Mouse (Mus musculus): Measurements from ENCODE around the gene Nfkbiz.

Nfkbiz gene

DNA sequence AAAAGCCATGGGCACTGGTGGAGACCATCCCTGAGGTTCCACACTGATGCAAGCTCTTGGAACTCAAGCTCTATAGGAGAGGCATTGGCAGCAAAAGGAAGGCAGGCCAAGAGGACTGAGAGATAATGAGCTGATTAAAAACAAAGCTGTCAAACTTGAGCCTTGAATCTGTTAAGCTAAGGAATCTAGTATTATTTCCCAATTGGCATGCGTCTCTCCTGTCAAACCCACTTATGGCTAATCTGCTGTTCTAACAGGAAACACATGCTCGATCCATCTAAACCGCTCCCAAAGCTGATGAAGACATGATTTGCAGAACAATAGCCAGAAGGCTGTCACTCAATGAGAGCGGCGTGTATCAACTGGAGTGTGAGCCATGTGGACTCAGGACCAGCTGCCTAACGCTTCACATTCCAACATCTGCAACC is 31.2 kb downstream of the Nfkbiz start:
- DNase-seq (ENCODE audit: extremely low read depth, low read depth), result no peak

DNA sequence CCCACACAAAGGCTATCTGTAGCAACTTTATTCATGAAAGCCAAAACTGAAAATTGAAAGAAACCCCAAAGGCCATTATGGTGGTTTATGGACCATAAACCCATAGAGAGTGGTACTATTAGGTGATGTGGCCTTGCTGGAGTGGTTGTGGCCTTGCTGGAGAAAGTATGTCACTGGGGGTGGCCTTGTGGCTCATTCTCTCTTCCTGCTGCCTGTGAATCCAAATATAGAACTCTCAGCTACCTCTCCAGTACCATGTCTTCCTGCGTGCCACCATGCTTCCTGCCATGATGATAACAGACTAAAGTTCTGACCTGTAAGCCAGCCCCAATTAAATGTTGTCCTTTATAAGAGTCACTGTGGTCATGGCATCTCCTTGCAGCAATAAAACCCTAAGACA is 33.9 kb downstream of the Nfkbiz start:
- no peak for DNase-seq (ENCODE audit: extremely low read depth, low read depth)

DNA sequence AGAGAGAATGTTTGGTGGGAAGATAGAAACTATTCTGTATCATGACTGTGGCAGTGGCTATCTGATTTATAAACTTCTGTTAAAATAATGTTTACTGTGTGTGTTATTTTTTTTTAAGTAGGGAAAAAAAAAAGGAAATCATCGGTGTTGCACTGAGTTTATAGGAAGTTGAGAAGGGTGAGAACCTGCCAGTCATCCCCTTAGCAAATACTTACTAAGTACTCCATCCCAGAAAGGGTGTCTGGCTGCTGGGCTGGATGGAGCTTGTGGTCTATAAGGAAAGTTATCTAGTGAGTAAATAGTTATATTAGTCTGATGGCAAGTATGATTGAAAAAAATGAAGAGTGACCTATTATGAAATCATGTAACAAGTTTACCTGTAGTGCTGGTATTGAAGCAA is 37.1 kb downstream of the Nfkbiz start:
- no peak for DNase-seq (ENCODE audit: extremely low read depth, low read depth)

DNA sequence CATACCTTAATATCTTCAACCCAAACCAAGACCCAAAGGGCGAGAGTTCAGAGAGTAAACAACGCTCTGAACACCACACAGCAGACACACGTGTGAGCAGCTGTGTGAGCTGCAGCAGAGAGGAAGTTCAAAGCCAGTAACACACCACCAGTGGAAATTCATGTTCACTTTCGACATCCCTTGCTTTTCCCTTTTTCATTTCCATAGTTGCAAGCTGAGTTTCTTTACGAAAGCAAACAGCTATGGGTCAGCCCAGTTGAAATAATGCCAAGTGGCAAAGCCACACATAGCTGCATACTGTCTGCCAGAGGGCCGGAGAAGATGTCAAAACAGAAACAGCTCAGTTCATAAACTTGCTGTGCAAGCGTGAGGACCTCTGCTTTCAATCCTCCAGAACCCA is 39.9 kb downstream of the Nfkbiz start:
- no peak for DNase-seq (ENCODE audit: extremely low read depth, low read depth)

DNA sequence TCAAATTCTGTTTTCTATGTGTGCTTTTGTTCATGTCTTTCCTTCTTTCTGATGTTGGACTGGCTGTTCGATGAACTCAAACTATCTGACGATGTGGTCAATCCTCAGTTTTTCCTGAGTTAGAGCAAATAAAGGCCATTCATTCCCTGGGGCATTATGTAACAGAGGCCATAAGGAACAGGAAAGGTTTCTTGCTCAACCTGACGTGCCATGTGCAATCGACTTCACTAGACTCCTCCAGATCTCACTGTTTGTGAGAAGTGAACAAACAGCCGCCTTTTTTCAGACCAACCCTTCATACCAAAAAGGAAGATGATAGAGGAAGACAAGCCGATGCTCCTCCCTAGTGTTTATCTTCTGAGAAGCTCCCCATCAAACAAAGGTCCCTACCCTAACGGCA is 48.4 kb downstream of the Nfkbiz start:
- no peak for DNase-seq (ENCODE audit: extremely low read depth, low read depth)

DNA sequence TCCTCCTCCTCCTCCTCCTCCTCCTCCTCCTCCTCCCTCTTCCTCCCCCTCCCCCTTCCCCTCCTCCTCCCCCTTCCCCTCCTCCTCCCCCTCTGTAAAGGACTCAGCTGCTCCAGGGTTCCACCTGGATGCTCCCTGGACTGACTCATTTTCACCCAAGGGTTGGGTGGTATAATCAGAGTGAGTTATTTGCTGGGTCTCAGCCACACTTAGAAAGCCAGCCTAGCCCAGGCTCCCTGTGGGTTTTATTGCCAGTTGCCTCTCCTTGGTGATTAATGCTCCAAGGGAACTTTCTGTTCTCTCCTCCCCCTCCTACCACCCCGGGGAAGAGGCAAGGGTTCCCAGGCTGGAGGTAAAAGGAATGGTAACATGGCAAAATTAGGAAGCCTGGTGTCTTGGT is 49.4 kb downstream of the Nfkbiz start:
- DNase-seq (ENCODE audit: extremely low read depth, low read depth), result no peak

DNA sequence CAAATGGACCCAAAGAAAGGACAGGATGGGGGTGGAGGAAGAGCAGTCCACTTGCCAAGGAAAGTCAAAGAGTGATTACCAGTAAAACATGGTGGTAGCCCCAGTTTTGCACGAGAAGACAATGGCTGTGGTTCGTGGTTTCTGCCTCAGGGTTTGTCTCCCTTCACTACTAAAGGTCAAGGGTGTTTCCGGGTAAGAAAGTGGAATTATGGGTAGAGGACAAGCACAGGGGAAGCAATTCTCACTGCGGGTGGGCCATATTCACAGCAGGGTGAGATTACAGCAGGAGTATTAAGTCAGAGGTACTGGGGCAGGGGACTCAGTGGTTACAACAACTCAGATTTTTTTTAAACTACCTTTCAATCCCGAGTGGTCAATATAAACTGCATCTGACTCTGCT is 50.0 kb downstream of the Nfkbiz start:
- DNase-seq (ENCODE audit: extremely low read depth, low read depth), result no peak

DNA sequence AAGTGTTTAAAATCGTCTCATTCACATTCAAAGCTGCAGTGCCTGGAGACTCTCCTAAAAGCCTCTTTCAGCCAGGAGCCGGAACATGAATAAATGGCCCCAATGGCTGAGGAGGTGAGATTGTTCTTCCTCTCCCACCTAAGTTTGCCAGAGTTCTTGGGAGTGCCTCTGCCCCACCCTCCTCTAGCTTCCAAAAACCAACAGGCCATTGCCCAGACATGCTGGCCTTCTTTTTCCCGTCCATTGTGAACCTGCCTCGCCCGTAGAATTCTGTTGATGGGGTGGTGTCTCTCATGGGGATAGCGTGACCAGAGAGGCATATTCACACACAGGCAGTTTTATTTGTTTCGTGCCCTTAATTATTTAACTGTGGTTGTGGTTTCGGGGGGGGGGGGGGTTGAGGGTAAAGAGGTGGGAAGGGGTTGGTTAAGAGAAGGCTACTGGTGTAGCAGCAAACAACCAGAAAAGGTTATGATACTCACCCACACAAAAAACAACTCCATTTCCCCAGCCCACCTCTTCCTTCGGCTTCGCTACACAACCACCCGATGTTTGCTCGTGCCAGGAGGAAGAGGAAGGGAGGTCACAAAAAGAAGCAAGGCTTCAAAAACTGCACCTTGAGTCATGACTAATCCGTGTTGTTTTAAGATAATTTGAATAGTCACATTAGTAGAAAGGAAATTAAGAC is 51.2 kb downstream of the Nfkbiz start:
- no peak for DNase-seq (ENCODE audit: extremely low read depth, low read depth)

DNA sequence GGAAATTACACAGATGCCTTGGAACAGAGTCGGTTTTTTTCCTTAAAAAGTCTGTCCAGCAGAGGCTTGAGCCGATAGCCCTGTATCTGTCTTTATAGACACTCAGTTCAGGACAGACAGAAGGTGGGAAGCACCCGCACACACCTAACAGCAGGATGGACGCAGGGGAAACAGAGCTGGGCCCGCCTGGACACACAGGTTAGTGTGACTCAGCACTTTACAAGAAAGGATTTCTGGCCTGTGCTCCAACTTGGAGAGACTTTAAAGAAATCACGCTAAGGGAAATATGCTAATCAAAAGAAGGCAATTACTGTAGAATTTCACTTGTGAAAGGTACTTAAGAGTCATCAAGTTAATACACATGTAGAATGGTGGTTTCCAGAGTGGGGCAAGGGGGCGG is 54.3 kb downstream of the Nfkbiz start:
- no peak for DNase-seq (ENCODE audit: extremely low read depth, low read depth)

DNA sequence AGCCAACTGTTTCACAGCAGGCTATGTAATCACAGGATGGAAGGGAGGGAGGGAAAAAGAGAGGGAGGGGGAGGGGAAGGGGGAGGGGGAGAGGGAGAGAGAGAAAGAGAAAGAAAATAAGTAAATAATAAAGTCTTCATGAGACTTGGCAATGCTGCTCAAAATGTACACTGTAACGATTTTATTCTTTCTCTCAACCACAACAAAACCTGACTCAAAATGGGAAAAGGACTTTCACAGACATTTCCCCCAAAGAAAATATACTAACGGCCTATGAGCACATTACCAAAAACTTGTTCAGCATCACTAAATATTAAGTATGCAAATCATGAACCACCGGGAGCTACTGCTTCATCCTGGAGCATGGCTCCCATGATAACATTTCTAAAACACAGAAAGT is 54.8 kb downstream of the Nfkbiz start:
- no peak for DNase-seq (ENCODE audit: extremely low read depth, low read depth)

DNA sequence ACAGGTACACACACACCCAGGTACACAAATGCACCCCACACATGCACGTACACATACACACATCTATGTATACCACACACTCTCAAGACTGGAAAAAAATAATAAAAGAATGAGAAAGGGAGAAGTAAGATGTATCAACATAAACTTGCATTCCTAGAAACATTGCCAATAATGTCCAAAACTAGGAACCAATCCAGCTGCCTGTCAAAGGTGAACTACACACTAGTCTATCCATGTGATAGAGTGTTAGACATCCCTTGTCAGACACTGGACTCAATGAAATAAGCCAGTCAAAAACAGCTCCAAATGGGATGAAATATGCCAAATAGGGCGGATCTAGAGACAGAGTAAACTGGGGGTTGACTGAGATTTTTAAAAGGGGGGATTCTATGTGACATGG is 55.8 kb downstream of the Nfkbiz start:
- no peak for DNase-seq (ENCODE audit: extremely low read depth, low read depth)

DNA sequence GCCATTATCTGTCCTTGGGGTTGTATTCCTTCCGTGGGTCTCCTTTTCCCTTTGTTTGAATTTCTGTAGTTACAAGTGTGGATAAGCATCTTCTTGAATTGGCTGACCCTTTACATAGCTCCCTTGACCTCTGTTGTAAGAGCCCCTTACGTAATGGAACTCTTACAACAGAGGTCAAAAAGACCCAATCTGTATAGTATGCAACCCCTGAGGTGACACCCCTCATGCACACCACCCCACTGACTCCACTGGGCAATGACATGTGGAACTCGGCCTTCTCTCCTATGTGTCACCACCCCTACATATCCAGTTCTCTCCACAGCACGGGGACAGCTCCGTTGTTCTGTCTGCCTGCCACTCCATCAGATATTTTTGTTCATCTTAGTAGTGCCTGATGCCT is 56.9 kb downstream of the Nfkbiz start:
- DNase-seq (ENCODE audit: extremely low read depth, low read depth), result no peak

DNA sequence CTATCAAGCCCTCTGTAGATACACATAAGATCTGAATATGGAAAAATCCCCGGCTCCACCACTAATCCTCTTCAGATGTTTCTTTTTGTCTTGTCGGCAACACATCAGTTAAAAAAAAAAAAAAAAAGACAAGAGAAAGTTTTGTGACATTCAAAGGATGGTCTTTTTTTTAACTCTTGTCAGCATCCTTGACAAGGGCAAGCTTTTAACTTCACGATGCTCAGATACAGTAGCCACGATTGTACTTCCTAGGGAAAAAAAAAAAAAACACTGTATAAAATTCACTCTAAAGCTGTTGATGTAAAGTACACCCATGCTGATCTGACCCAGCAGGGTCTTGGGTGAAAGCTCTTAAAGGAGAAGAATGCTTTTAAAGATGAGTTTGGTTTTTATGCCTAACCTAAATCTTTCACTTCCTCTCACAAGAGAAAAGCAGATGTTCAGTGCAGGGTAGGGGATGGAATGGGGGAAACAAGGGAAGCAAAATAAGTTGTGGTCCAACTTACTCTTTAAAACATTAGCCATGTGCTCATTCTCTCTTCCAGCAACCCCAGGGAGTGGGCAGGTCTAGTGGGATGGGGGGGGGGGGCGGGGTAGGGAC is 57.6 kb downstream of the Nfkbiz start:
- no peak for DNase-seq (ENCODE audit: extremely low read depth, low read depth)

DNA sequence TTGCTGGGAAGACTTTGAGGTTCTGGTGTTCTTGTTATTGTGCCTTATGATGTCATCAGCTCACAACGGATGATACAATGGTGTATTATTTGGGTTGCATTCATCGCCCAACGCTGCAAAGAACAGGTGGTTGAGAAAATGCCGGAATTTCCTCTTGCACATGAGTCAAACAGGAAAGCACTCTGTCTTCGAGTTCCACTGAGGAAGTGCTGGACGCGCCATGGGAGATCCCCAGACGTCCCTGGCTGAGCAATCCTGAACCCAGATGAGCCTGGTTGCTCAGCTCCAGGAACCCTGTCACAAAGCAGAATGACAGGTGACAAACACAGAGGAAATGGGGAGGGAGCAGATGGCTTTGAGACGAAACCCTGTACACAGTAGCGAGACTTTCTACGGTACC is 62.4 kb downstream of the Nfkbiz start:
- DNase-seq (ENCODE audit: extremely low read depth, low read depth), result no peak

DNA sequence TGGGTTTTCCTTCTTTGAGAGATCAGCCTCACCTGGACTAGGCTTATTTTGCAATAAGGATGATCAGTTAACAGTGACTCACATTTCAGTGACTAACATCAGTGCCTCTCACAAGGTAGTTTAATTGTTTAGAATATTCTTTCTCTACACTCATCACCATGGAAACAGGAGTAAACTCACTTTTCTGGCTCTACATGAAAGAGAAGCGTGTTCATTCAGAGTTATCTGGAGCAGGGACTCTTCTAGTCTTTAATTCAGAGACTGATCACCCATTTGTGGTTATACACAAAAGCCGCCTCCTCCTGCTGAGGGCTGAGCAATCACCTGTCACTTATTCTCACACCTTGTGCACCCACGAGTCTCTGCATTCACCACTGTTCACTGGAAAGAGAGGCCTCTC is 68.5 kb downstream of the Nfkbiz start:
- no peak for DNase-seq (ENCODE audit: extremely low read depth, low read depth)

All from MEL-GATA-1-ER (cell line).